17 mouse cellular contexts compared by ENCODE assay signal in genomic region chr7:136427164-136427563, GRCm38 (mm10).
DNase-seq lines count a peak whose midpoint lies in the region; ATAC-seq and TF ChIP-seq lines count a peak whose summit lies in the region.
"Had no signal": no experiment of that assay in that cellular context is flagged by ENCODE, and none has a peak within 500 bp of the region (broad histone marks: within the 10 kb centered on the region; RNA-seq: fewer than 3 reads in every experiment).

No protein-coding gene starts in this region.

- in situ Hi-C loops in ES-E14 (cut with MboI; ENCODE audit: low sequenced_read_pairs in 2 of 2, unreplicated experiment in 2 of 2), result no loop called here

- no peak for TF ChIP-seq POLR2A in embryonic fibroblast, embryonic 13.5 days (IDR thresholded peaks at IDR 0.05; ENCODE audit: low read depth, low read length)

- no peaks in the 10 kb centered on the region for H3K9me3 ChIP-seq in hindbrain, embryonic 11.5 days (ENCODE audit: control insufficient read depth, low read length)
- no peaks in the 10 kb centered on the region for H3K9me3 ChIP-seq in hindbrain, embryonic 14.5 days (ENCODE audit: control insufficient read depth, low read length)
- H3K9me3 ChIP-seq in lung, embryonic 14.5 days (ENCODE audit: low read depth, low read length), result no peaks in the 10 kb centered on the region
- H3K9me3 ChIP-seq in ES-E14 (ENCODE audit: control insufficient read depth, insufficient read depth, low read depth, low read length), result no peaks in the 10 kb centered on the region
- H3K9me3 ChIP-seq: embryonic facial prominence, embryonic 12.5 days; forebrain, embryonic 13.5 days; limb, embryonic 13.5 days had no signal

- no peak overlapping the region for H3K4me2 ChIP-seq in hindbrain, embryonic 11.5 days (replicated peaks; ENCODE audit: low read depth, low read length)
- H3K4me2 ChIP-seq in hindbrain, embryonic 14.5 days (replicated peaks), result no peak overlapping the region
- no peak overlapping the region for H3K4me2 ChIP-seq in lung, embryonic 14.5 days
- H3K4me2 ChIP-seq: embryonic facial prominence, embryonic 12.5 days; forebrain, embryonic 13.5 days; limb, embryonic 13.5 days had no signal

- peak; percentile 54 for TF ChIP-seq CTCF in lung, embryonic 14.5 days (IDR thresholded peaks at IDR 0.05; ENCODE audit: low read depth)
- peak; percentile 12; the same call in 1 of the 2 replicates for TF ChIP-seq CTCF in embryonic fibroblast, embryonic 13.5 days (IDR thresholded peaks at IDR 0.05; ENCODE audit: borderline replicate concordance, insufficient read depth, low read length)

- no peaks in the 10 kb centered on the region for H3K27me3 ChIP-seq in hindbrain, embryonic 11.5 days (ENCODE audit: control insufficient read depth, insufficient read depth, low read length)
- no peaks in the 10 kb centered on the region for H3K27me3 ChIP-seq in hindbrain, embryonic 14.5 days (ENCODE audit: control insufficient read depth, insufficient read depth, low read length)
- no peaks in the 10 kb centered on the region for H3K27me3 ChIP-seq in lung, embryonic 14.5 days (ENCODE audit: insufficient read depth, low read length)

- no peak overlapping the region for H3K27ac ChIP-seq in hindbrain, embryonic 11.5 days (ENCODE audit: low read depth, low read length)
- no peak overlapping the region for H3K27ac ChIP-seq in hindbrain, embryonic 14.5 days
- H3K27ac ChIP-seq in lung, embryonic 14.5 days (ENCODE audit: low read depth), result no peak overlapping the region
- H3K27ac ChIP-seq in ES-E14 (ENCODE audit: insufficient read depth, low read depth, low read length, poor library complexity, severe bottlenecking), result no peak overlapping the region
- no peak overlapping the region for H3K27ac ChIP-seq in embryonic fibroblast, embryonic 13.5 days (ENCODE audit: insufficient read depth, low read length)
- H3K27ac ChIP-seq: embryonic facial prominence, embryonic 12.5 days; forebrain, embryonic 13.5 days; limb, embryonic 13.5 days; macrophage had no signal

- H3K9ac ChIP-seq in hindbrain, embryonic 11.5 days (ENCODE audit: low read depth, low read length), result no peak overlapping the region
- no peak overlapping the region for H3K9ac ChIP-seq in hindbrain, embryonic 14.5 days
- no peak overlapping the region for H3K9ac ChIP-seq in lung, embryonic 14.5 days
- H3K9ac ChIP-seq in ES-E14 (ENCODE audit: insufficient read depth, low read depth, low read length, poor library complexity, severe bottlenecking), result no peak overlapping the region
- H3K9ac ChIP-seq: embryonic facial prominence, embryonic 12.5 days; forebrain, embryonic 13.5 days; limb, embryonic 13.5 days had no signal

- ATAC-seq in hindbrain, embryonic 11.5 days (ENCODE audit: low FRiP score), result no peak
- ATAC-seq in hindbrain, embryonic 14.5 days (ENCODE audit: low FRiP score), result no peak
- no peak for ATAC-seq in lung, embryonic 14.5 days (ENCODE audit: insufficient read depth)
- no peak for ATAC-seq in frontal cortex, adult (ENCODE audit: low TSS enrichment)
- ATAC-seq: forebrain, embryonic 13.5 days; hindbrain, embryonic 16.5 days had no signal

- 68% methylated on average over 4 of the region's 4 CpGs for WGBS in hindbrain, embryonic 11.5 days
- 65% methylated on average over 4 of the region's 4 CpGs for WGBS in hindbrain, embryonic 14.5 days
- WGBS in lung, embryonic 14.5 days, result 63% methylated on average over 4 of the region's 4 CpGs

- no peak overlapping the region for H3K4me3 ChIP-seq in hindbrain, embryonic 11.5 days (ENCODE audit: low read depth, low read length)
- H3K4me3 ChIP-seq in hindbrain, embryonic 14.5 days (replicated peaks; ENCODE audit: low read length), result no peak overlapping the region
- H3K4me3 ChIP-seq in lung, embryonic 14.5 days (ENCODE audit: low read depth, low read length), result no peak overlapping the region
- H3K4me3 ChIP-seq in ES-E14 (ENCODE audit: insufficient read depth in 1 of 2, low read depth in 1 of 2, low read length in 2 of 2, poor library complexity in 1 of 2, severe bottlenecking in 1 of 2), result no peak overlapping the region
- no peak overlapping the region for H3K4me3 ChIP-seq in embryonic fibroblast, embryonic 13.5 days (ENCODE audit: insufficient read depth, low read length)
- H3K4me3 ChIP-seq: embryonic facial prominence, embryonic 12.5 days; forebrain, embryonic 13.5 days; limb, embryonic 13.5 days had no signal

- DNase-seq in hindbrain, embryonic 11.5 days (ENCODE audit: low spot score), result peak; percentile 36
- DNase-seq in hindbrain, embryonic 14.5 days (ENCODE audit: low spot score), result no peak
- DNase-seq in lung, embryonic 14.5 days, result peak; percentile 13
- DNase-seq in lung, adult 18-20 months, result no peak
- DNase-seq in ES-E14 (ENCODE audit: low read depth, low spot score), result peak; percentile 25
- no peak for DNase-seq in cerebellum, adult 8-10 months
- DNase-seq: adrenal gland, postnatal 14 days; gastrocnemius, postnatal 25 days; kidney, postnatal 10 days; layer of hippocampus, postnatal 36 days had no signal

- H3K36me3 ChIP-seq in hindbrain, embryonic 11.5 days (ENCODE audit: control insufficient read depth, insufficient read depth, low read length), result no peaks in the 10 kb centered on the region
- H3K36me3 ChIP-seq in hindbrain, embryonic 14.5 days (replicated peaks; ENCODE audit: control insufficient read depth, insufficient read depth), result no peaks in the 10 kb centered on the region
- no peaks in the 10 kb centered on the region for H3K36me3 ChIP-seq in lung, embryonic 14.5 days (ENCODE audit: insufficient read depth)
- H3K36me3 ChIP-seq in ES-E14 (ENCODE audit: control insufficient read depth, insufficient read depth, low read length, poor library complexity, severe bottlenecking), result no peaks in the 10 kb centered on the region
- H3K36me3 ChIP-seq: embryonic facial prominence, embryonic 12.5 days; limb, embryonic 13.5 days had no signal

- H3K4me1 ChIP-seq in hindbrain, embryonic 11.5 days (replicated peaks; ENCODE audit: control insufficient read depth, insufficient read depth, low read length), result no peaks in the 10 kb centered on the region
- H3K4me1 ChIP-seq in hindbrain, embryonic 14.5 days (replicated peaks; ENCODE audit: control insufficient read depth, insufficient read depth, low read length), result 0 out of 2 replicates have a peak, but pooled peaks cover 17% of the 10 kb centered on the region
- H3K4me1 ChIP-seq in lung, embryonic 14.5 days (ENCODE audit: insufficient read depth), result no peaks in the 10 kb centered on the region
- peaks cover 0 to 3% of the 10 kb centered on the region in 2 experiments; a peak in 1 of 4 replicates for H3K4me1 ChIP-seq in ES-E14 (ENCODE audit: control insufficient read depth in 2 of 2, insufficient read depth in 2 of 2, low read length in 2 of 2, poor library complexity in 1 of 2)
- no peaks in the 10 kb centered on the region for H3K4me1 ChIP-seq in embryonic fibroblast, embryonic 13.5 days (ENCODE audit: control insufficient read depth, insufficient read depth, low read length)

TF ChIP-seq in ES-E14, 5 proteins besides CTCF, POLR2A, EP300 and RAD21:
- TF ChIP-seq ZC3H11A (IDR thresholded peaks at IDR 0.05; ENCODE audit: borderline replicate concordance, low read depth, low read length) (no peak), HCFC1 (IDR thresholded peaks at IDR 0.05; ENCODE audit: borderline replicate concordance, insufficient read depth, low read length) (no peak), MAFK (IDR thresholded peaks at IDR 0.05; ENCODE audit: insufficient read depth, low read depth, low read length) (no peak), ZNF384 (IDR thresholded peaks at IDR 0.05; ENCODE audit: low read depth, low read length) (no peak), CHD2 (IDR thresholded peaks at IDR 0.05; ENCODE audit: low read depth, low read length) (no peak)

Comparison
In these comparisons a context has a peak if more than half of its experiments do, and no peak if none do; other contexts are left out.
1. DNase-seq: peak in hindbrain, embryonic 11.5 days (single experiment), lung, embryonic 14.5 days (single experiment) and ES-E14 (single experiment); none in hindbrain, embryonic 14.5 days (single experiment), lung, adult 18-20 months (0 of 2) and cerebellum, adult 8-10 months (single experiment).